Mouse (Mus musculus): ENCODE data around the gene Kat2a.

GRCm38 (mm10) chr11:100741348-100741747 lies 29.1 kb upstream of the Kat2a start:
- TF ChIP-seq CTCF (IDR thresholded peaks at IDR 0.05; ENCODE audit: low read depth, low read length) (no peak), GATA1 (IDR thresholded peaks at IDR 0.05; ENCODE audit: borderline replicate concordance, low read length) (no peak), TAL1 (conservative IDR thresholded peaks at IDR 0.05; ENCODE audit: low read depth, low read length) (no peak), POLR2AphosphoS5 (IDR thresholded peaks at IDR 0.05; ENCODE audit: insufficient replicate concordance, low read depth, low read length) (no peak), GATA2 (IDR thresholded peaks at IDR 0.05; ENCODE audit: borderline replicate concordance, low read depth, low read length) (no peak)
